Mouse (Mus musculus): ENCODE results near the gene Pigm.

GRCm38 (mm10) chr1:172376758-172377458 lies 562 bp downstream of the Pigm start:
- TF ChIP-seq CTCF (IDR thresholded peaks at IDR 0.05; ENCODE audit: low read depth, low read length) (no peak), POLR2A (IDR thresholded peaks at IDR 0.05; ENCODE audit: insufficient read depth, low read length) (no peak), EP300 (IDR thresholded peaks at IDR 0.05; ENCODE audit: insufficient read depth, low read depth, low read length) (no peak)

All from ES-Bruce4 (cell line).